ENCODE assay signal across 19 mouse cellular contexts in genomic region chr6:97224505-97224904, GRCm38 (mm10). TPM values are rescaled to one million over a fixed set of nuclear protein-coding genes. Genes with fewer than 3 reads are reported as not detected.
DNase-seq lines count a peak whose midpoint lies in the region; TF ChIP-seq lines count a peak whose summit lies in the region.
"Had no signal": no experiment of that assay in that cellular context is flagged by ENCODE, and none has a peak within 500 bp of the region (broad histone marks: within the 10 kb centered on the region; RNA-seq: fewer than 3 reads in every experiment).

No protein-coding gene starts in this region.

- peaks cover 47% of the 10 kb centered on the region for H3K4me1 ChIP-seq in heart, embryonic 10.5 days

- TF ChIP-seq CTCF in left cerebral cortex, adult 2 months (IDR thresholded peaks at IDR 0.05): no peak

- peaks cover 18% of the 10 kb centered on the region for H3K36me3 ChIP-seq in heart, embryonic 10.5 days
- peaks cover 24% of the 10 kb centered on the region for H3K36me3 ChIP-seq in myocyte (ENCODE audit: control insufficient read depth, insufficient read depth)

- H3K27me3 ChIP-seq in heart, embryonic 10.5 days (ENCODE audit: insufficient read depth, poor library complexity, severe bottlenecking): no peaks in the 10 kb centered on the region
- no peaks in the 10 kb centered on the region for H3K27me3 ChIP-seq in myocyte (ENCODE audit: control insufficient read depth, insufficient read depth, insufficient read length)
- H3K27me3 ChIP-seq: forebrain, embryonic 13.5 days; heart, embryonic 15.5 days; hindbrain, embryonic 15.5 days had no signal

- WGBS in heart, embryonic 10.5 days: 91% methylated on average over 8 of the region's 8 CpGs

- no peak overlapping the region for H3ac ChIP-seq in myocyte (ENCODE audit: control insufficient read depth, insufficient read length)

- H3K9me3 ChIP-seq in heart, embryonic 10.5 days: no peaks in the 10 kb centered on the region
- H3K9me3 ChIP-seq: embryonic facial prominence, embryonic 10.5 days; forebrain, embryonic 13.5 days; G1E; heart, embryonic 15.5 days; hindbrain, embryonic 15.5 days had no signal

- intact Hi-C loops in left cerebral cortex, adult 2 months (cut with DNase I): no loop called here

- peak overlapping the region; percentile 83; the same call in 1 of the 2 replicates for H3K27ac ChIP-seq in heart, embryonic 10.5 days
- no peak overlapping the region for H3K27ac ChIP-seq in left cerebral cortex, adult 2 months
- H3K27ac ChIP-seq: embryonic facial prominence, embryonic 10.5 days; forebrain, embryonic 13.5 days; hindbrain, embryonic 15.5 days had no signal

- DNase-seq in cerebellum, adult 18-20 months: peak; percentile 29 to 41
- DNase-seq in cerebellum, postnatal 4 days (ENCODE audit: low spot score in 2 of 2): no peak
- peak; percentile 28 to 42 for DNase-seq in cerebellum, postnatal 25 days
- no peak for DNase-seq in cerebellum, postnatal 14 days
- peak; percentile 56 for DNase-seq in heart, embryonic 10.5 days (ENCODE audit: low spot score)
- DNase-seq in heart, adult 9 months (ENCODE audit: low spot score in 2 of 2): no peak
- DNase-seq in left cerebral cortex, adult 2 months (ENCODE audit: extremely low spot score in 1 of 2, low spot score in 2 of 2): no peak
- DNase-seq: adrenal gland, postnatal 10 days; B cell, adult 2 months; forebrain, postnatal 0 days; gastrocnemius, postnatal 36 days; heart, adult 18-20 months; kidney, adult 2 months had no signal

- TF ChIP-seq POLR2A in myocyte (IDR thresholded peaks at IDR 0.05; ENCODE audit: insufficient read length, low read depth): no peak

- H3K79me2 ChIP-seq in myocyte (ENCODE audit: control insufficient read depth, insufficient read depth): peaks cover 69% of the 10 kb centered on the region

- no peak overlapping the region for H3K4me3 ChIP-seq in heart, embryonic 10.5 days
- no peak overlapping the region for H3K4me3 ChIP-seq in myocyte
- no peak overlapping the region for H3K4me3 ChIP-seq in left cerebral cortex, adult 2 months
- H3K4me3 ChIP-seq: embryonic facial prominence, embryonic 10.5 days; forebrain, embryonic 13.5 days; heart, embryonic 15.5 days; hindbrain, embryonic 15.5 days had no signal

- H3K4me2 ChIP-seq in myocyte (ENCODE audit: low read depth): peak overlapping the region; percentile 68
- H3K4me2 ChIP-seq: forebrain, embryonic 13.5 days; heart, embryonic 15.5 days; hindbrain, embryonic 15.5 days had no signal

TF ChIP-seq in myocyte, 11 proteins besides CTCF, POLR2A, EP300 and RAD21:
- TF ChIP-seq MYOG (IDR thresholded peaks at IDR 0.05; ENCODE audit: control insufficient read depth in 1 of 3, insufficient read depth in 1 of 3, insufficient read length in 2 of 3, low read depth in 2 of 3) (no peak), REST (IDR thresholded peaks at IDR 0.05; ENCODE audit: insufficient read depth, insufficient read length) (no peak), CEBPB (IDR thresholded peaks at IDR 0.05; ENCODE audit: insufficient read depth, poor library complexity, severe bottlenecking) (no peak), MAX (IDR thresholded peaks at IDR 0.05; ENCODE audit: low read depth) (no peak), POLR2AphosphoS2 (IDR thresholded peaks at IDR 0.05; ENCODE audit: insufficient read length, low read depth) (no peak), MYOD1 (IDR thresholded peaks at IDR 0.05; ENCODE audit: control insufficient read depth in 1 of 3, insufficient read length in 2 of 3, low read depth in 2 of 3) (no peak), TCF12 (IDR thresholded peaks at IDR 0.05; ENCODE audit: insufficient read depth, poor library complexity, severe bottlenecking) (no peak), SRF (IDR thresholded peaks at IDR 0.05; ENCODE audit: control insufficient read depth, insufficient read length, low read depth) (no peak), E2F4 (IDR thresholded peaks at IDR 0.05; ENCODE audit: insufficient read depth) (no peak), USF1 (IDR thresholded peaks at IDR 0.05; ENCODE audit: low read depth) (no peak), TCF3 (IDR thresholded peaks at IDR 0.05; ENCODE audit: insufficient read length, low read depth) (no peak)
TF ChIP-seq in myocyte: peak in this region for 0.

RNA-seq across cellular contexts. Expression of gene Arl6ip5, which starts 14.0 kb away (rescaled TPM):
- 54.5 and 87.5 TPM in 2 replicates for polyA plus RNA-seq in heart, embryonic 10.5 days (2016; fragmentation: Nextera tagmentation; extraction: Ambion mirVana)
- polyA plus RNA-seq in myocyte (2012; fragmentation: generic; extraction: Trizol): 750 TPM
- 100 to 1,000 TPM; 195 to 205 TPM for total RNA-seq in left cerebral cortex, adult 2 months (2021)

RNA-seq across cellular contexts. Expression of gene Uba3, which starts 19.1 kb away (rescaled TPM):
- polyA plus RNA-seq in heart, embryonic 10.5 days (2016; fragmentation: Nextera tagmentation; extraction: Ambion mirVana): 88.8 and 90.6 TPM in 2 replicates
- 43.7 TPM for polyA plus RNA-seq in myocyte (2012; fragmentation: generic; extraction: Trizol)
- total RNA-seq in left cerebral cortex, adult 2 months (2021): 10 to 100 TPM; 77.3 to 79.0 TPM

RNA-seq across cellular contexts. Expression of gene Lmod3, which starts 28.1 kb away (rescaled TPM):
- polyA plus RNA-seq in heart, embryonic 10.5 days (2016; fragmentation: Nextera tagmentation; extraction: Ambion mirVana): 10.5 and 17.5 TPM in 2 replicates
- 55.6 TPM for polyA plus RNA-seq in myocyte (2012; fragmentation: generic; extraction: Trizol)
- total RNA-seq in left cerebral cortex, adult 2 months (2021): not detected
- polyA plus RNA-seq: embryonic facial prominence, embryonic 10.5 days; forebrain, embryonic 13.5 days; G1E; hindbrain, embryonic 15.5 days had no signal

RNA-seq across cellular contexts. Expression of gene Tmf1, which starts 45.6 kb away (rescaled TPM):
- polyA plus RNA-seq in heart, embryonic 10.5 days (2016; fragmentation: Nextera tagmentation; extraction: Ambion mirVana): 23.8 and 24.0 TPM in 2 replicates
- polyA plus RNA-seq in myocyte (2012; fragmentation: generic; extraction: Trizol): 11.7 TPM
- total RNA-seq in left cerebral cortex, adult 2 months (2021): 10 to 100 TPM; 51.9 to 52.9 TPM

Comparison
In these comparisons a context has a peak if more than half of its experiments do, and no peak if none do; other contexts are left out.
1. DNase-seq: peak in cerebellum, adult 18-20 months (2 of 2), cerebellum, postnatal 25 days (2 of 2) and heart, embryonic 10.5 days (single experiment); none in cerebellum, postnatal 4 days (0 of 2), cerebellum, postnatal 14 days (0 of 2), heart, adult 9 months (0 of 2) and left cerebral cortex, adult 2 months (0 of 2).